Mouse (Mus musculus) heart, embryonic 10.5 days (tissue): Measurements from ENCODE around the gene Alg3. TPM values are rescaled to one million over a fixed set of nuclear protein-coding genes. Genes with fewer than 3 reads are reported as not detected.

ENCODE experiments used
- DNase-seq: peaks from one replicate; pipeline ENCODE4 v3.0.0-alpha.2; 2017; ENCODE audit warnings: low spot score
- H3K27ac ChIP-seq: fragments of 300-500 bp; sonication (generic); 2 replicates; pipeline ENCODE4 v1.5.1; 2016; ENCODE audit warnings: mild to moderate bottlenecking
- H3K27me3 ChIP-seq: fragments of 300-500 bp; sonication (generic); 2 replicates; pipeline ENCODE4 v1.6.1; 2016; ENCODE audit warnings: mild to moderate bottlenecking; ENCODE audit not compliant: poor library complexity, insufficient read depth, severe bottlenecking
- H3K36me3 ChIP-seq: fragments of 300-500 bp; sonication (generic); 2 replicates; pipeline ENCODE4 v1.6.1; 2016; ENCODE audit warnings: mild to moderate bottlenecking, moderate library complexity
- H3K4me1 ChIP-seq: fragments of 300-500 bp; sonication (generic); 2 replicates; pipeline ENCODE4 v1.6.1; 2016; ENCODE audit warnings: mild to moderate bottlenecking
- H3K4me3 ChIP-seq: fragments of 300-500 bp; sonication (generic); 2 replicates; pipeline ENCODE4 v1.5.1; 2016; ENCODE audit warnings: mild to moderate bottlenecking, moderate library complexity
- H3K9me3 ChIP-seq: fragments of 300-500 bp; sonication (generic); 2 replicates; pipeline ENCODE4 v1.6.1; 2016; ENCODE audit warnings: mild to moderate bottlenecking, moderate library complexity
- WGBS: fragments of 180-500 bp; shearing (Covaris S2); methylation state at CpG from one replicate; pipeline ENCODE4 v1.1.7; 2016; 5-methylcytosine and 5-hydroxymethylcytosine counted together
- polyA plus RNA-seq: library from polyadenylated mRNA; unstranded; fragments of >200 nt; fragmentation: Nextera tagmentation; extraction: Ambion mirVana; gene quantifications from 2 replicates; pipeline ENCODE4 v1.2.1, GENCODE M21; 2016

Alg3 gene
- polyA plus RNA-seq, 1 experiment from 2014 or later, result 50.7 TPM

- Histone ChIP-seq H3K27ac (no peak overlapping the region), H3K4me3 (no peak overlapping the region), H3K4me1 (peaks cover 36% of the 10 kb centered on the region), H3K27me3 (peaks cover 51% of the 10 kb centered on the region), H3K9me3 (no peaks in the 10 kb centered on the region), H3K36me3 (0 out of 2 replicates have a peak, but pooled peaks cover 4% of the 10 kb centered on the region)
- no peak for DNase-seq
- 69% methylated on average over 2 of the region's 2 CpGs for WGBS
These were observed 11.7 kb upstream of the Alg3 start for GRCm38 (mm10) chr16:20623211-20623610.

DNA sequence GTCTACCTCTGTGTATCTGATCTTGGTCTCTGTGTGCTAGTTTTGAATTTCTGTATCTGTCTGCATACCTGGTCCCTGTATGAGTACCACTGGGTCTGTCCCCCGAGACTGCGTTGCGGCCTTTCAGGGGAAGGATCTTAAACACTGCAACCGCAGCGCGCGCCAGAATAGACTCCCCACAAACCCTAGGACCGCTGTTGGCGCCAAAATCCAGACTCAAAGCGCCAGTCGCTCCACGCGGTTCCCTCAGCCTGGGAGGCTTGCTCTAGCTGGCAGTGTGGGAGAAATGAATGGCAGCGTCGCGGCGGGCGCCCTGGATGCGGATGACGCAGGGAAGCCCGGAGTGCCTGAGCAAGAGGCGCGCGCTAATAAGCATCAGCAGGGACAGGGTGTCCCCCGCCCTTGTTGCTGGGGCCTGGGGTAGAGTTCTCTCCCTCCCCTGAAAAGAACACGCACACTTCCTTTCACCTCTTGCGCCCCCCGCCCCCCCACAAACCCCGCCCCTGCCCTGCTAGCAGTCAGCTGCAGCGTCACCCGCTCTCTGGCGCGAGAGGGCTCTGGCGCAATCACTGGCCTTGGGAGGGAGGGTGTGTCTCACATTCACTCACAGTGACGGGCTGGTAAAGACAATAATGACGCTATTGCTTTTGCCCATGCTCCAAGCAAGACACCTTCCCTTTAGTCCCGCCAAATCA lies 10.6 kb upstream of the Alg3 start:
- WGBS, result under 1% methylated on average over 37 of the region's 37 CpGs
- H3K27me3 ChIP-seq, result peaks cover 59% of the 10 kb centered on the region
- peak overlapping the region; percentile 84 for H3K27ac ChIP-seq

GRCm38 (mm10) chr16:20621191-20621990 lies 9.9 kb upstream of the Alg3 start, which contains the start of gene Camk2n2:
Camk2n2 (minus strand) TSS chr16:20621287.
- peak within 1 kb of the TSS; percentile 84 for H3K27ac ChIP-seq
- under 1% methylated on average over 92 of the region's 92 CpGs for WGBS
- H3K9me3 ChIP-seq, result no peaks in the 10 kb centered on the region
- H3K4me1 ChIP-seq, result peaks cover 36% of the 10 kb centered on the region
- H3K4me3 ChIP-seq, result peak within 1 kb of the TSS; percentile 77
- H3K27me3 ChIP-seq, result peaks cover 59% of the 10 kb centered on the region
- H3K36me3 ChIP-seq, result 0 out of 2 replicates have a peak, but pooled peaks cover 5% of the 10 kb centered on the region
- no peak for DNase-seq

More for the DNA sequence above, 10.6 kb upstream of the Alg3 start:
- H3K4me3 ChIP-seq, result peak overlapping the region; percentile 77
- H3K4me1 ChIP-seq, result peaks cover 36% of the 10 kb centered on the region
- no peaks in the 10 kb centered on the region for H3K9me3 ChIP-seq
- H3K36me3 ChIP-seq, result 0 out of 2 replicates have a peak, but pooled peaks cover 5% of the 10 kb centered on the region
- peak; percentile 85 for DNase-seq

- under 1% methylated on average over 30 of the region's 32 CpGs for WGBS
- no peak for DNase-seq
- H3K4me3 ChIP-seq, result peak overlapping the region; percentile 77
- peak overlapping the region; percentile 84 for H3K27ac ChIP-seq
- peaks cover 36% of the 10 kb centered on the region for H3K4me1 ChIP-seq
- 0 out of 2 replicates have a peak, but pooled peaks cover 7% of the 10 kb centered on the region for H3K36me3 ChIP-seq
- H3K9me3 ChIP-seq, result no peaks in the 10 kb centered on the region
- peaks cover 59% of the 10 kb centered on the region for H3K27me3 ChIP-seq
These were observed 9.2 kb upstream of the Alg3 start for GRCm38 (mm10) chr16:20620751-20621190.

- H3K27ac ChIP-seq, result no peak overlapping the region
- H3K9me3 ChIP-seq, result no peaks in the 10 kb centered on the region
- no peak for DNase-seq
- 0 out of 2 replicates have a peak, but pooled peaks cover 7% of the 10 kb centered on the region for H3K36me3 ChIP-seq
- peaks cover 36% of the 10 kb centered on the region for H3K4me1 ChIP-seq
- peak overlapping the region; percentile 77 for H3K4me3 ChIP-seq
- WGBS, result under 1% methylated on average over 9 of the region's 9 CpGs
- H3K27me3 ChIP-seq, result peaks cover 59% of the 10 kb centered on the region
These were observed 8.8 kb upstream of the Alg3 start for GRCm38 (mm10) chr16:20620399-20620735.

DNA sequence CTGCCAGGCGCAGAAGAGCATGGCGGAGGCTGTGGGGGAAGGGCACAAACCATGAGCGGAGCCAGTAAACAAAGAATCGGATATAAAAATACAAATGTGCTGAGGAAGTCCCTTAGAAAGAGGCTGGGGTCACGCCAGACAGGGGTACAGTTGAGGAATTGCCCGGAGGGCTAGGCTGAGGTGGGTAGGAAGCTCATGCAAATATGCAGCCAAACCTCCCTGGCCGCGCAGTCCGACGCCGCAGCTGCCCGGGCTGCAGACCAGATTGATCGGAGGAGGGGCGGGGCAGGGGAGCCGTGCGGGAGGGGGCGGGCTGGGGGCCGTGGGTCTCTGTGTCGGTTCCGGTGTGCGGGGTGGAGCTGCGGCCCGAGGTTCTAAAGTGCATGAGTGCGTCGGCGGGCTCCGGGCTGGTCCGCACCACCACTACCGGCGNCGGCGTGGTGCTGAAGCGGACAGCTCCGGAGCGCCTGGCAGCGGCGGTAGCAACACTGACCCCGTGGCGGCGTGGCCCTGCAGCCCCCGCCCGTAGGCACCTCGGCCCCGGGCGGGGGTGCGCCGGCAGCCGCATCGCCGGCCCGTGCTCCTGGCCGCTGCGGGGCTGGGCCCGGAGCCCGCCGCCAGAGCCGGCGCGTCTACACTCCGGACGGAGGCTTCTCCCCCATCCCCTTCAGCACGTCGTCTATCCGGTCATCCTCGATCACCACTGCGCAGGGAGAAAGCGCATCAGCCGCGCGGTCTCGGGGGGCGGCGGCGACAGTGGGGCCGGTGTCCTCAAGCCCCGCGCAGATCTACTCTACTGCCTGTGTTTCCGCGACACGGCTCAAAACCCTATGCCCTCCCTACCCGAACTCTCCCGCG lies 8.2 kb upstream of the Alg3 start:
- 0 out of 2 replicates have a peak, but pooled peaks cover 7% of the 10 kb centered on the region for H3K36me3 ChIP-seq
- peaks cover 36% of the 10 kb centered on the region for H3K4me1 ChIP-seq
- H3K27ac ChIP-seq, result no peak overlapping the region
- H3K4me3 ChIP-seq, result peak overlapping the region; percentile 77
- peaks cover 59% of the 10 kb centered on the region for H3K27me3 ChIP-seq
- H3K9me3 ChIP-seq, result no peaks in the 10 kb centered on the region
- WGBS, result 2% methylated on average over 82 of the region's 83 CpGs
- no peak for DNase-seq

DNA sequence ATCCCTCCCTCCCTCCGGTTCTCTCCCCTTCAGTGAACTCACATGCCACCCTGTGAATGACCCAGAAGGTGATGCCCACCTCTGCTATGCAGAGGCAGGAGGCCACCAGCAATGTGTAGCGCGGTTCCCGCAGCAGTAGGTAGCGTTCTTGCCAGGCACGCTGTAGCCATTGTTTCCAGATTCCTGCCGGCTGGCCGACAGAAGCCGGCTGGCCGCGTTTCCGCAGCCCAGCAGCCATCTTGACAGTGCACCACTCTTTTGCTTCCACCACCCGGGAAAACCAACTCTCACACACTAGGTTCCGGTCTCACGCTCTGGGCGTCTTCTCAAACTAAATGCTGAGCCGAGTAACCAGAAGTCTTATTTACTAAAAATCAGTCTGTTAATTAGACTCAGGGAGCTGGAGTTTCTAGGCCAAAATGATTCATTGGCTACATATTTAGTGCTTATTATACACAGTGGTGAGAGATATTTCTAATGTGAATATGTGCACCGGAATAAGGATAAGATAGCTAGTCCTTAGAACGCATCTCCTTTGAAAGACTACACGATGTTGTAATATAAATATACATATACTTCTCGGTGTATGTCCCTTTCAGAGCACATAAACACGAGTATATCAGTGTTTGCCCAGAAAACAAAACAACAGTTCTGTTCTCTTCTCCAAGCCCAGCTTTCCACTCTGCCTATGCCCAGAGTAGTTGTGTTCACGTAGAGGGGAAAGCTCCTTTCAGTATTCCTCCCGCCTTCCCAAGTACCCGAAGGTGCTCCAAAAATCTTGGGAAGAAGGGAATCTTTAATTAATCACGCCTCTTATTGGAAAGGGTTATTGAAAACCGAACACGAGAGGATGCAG lies 806 bp downstream of the Alg3 start:
- peak overlapping the region; percentile 95 for H3K27ac ChIP-seq
- H3K9me3 ChIP-seq, result no peaks in the 10 kb centered on the region
- H3K36me3 ChIP-seq, result peaks cover 31% of the 10 kb centered on the region
- WGBS, result under 1% methylated on average over 28 of the region's 28 CpGs
- DNase-seq, result peak; percentile 91
- no peaks in the 10 kb centered on the region for H3K27me3 ChIP-seq
- H3K4me1 ChIP-seq, result peaks cover 21% of the 10 kb centered on the region
- H3K4me3 ChIP-seq, result peak overlapping the region; percentile 96

- H3K27ac ChIP-seq, result no peak overlapping the region
- H3K4me1 ChIP-seq, result peaks cover 10% of the 10 kb centered on the region; the same call in 1 of the 2 replicates
- no peak for DNase-seq
- 81% methylated on average over 9 of the region's 9 CpGs for WGBS
- H3K27me3 ChIP-seq, result no peaks in the 10 kb centered on the region
- H3K36me3 ChIP-seq, result peaks cover 49% of the 10 kb centered on the region
- no peaks in the 10 kb centered on the region for H3K9me3 ChIP-seq
- H3K4me3 ChIP-seq, result no peak overlapping the region
These were observed 6.8 kb downstream of the Alg3 start for GRCm38 (mm10) chr16:20604705-20605104.

GRCm38 (mm10) chr16:20600511-20600910 lies 11.0 kb downstream of the Alg3 start:
- 69% methylated on average over 5 of the region's 5 CpGs for WGBS
- no peak for DNase-seq
- Histone ChIP-seq H3K36me3 (peaks cover 16% of the 10 kb centered on the region), H3K4me1 (no peaks in the 10 kb centered on the region), H3K27me3 (peaks cover 6% of the 10 kb centered on the region; the same call in 1 of the 2 replicates), H3K9me3 (no peaks in the 10 kb centered on the region), H3K4me3 (no peak overlapping the region), H3K27ac (no peak overlapping the region)

DNA sequence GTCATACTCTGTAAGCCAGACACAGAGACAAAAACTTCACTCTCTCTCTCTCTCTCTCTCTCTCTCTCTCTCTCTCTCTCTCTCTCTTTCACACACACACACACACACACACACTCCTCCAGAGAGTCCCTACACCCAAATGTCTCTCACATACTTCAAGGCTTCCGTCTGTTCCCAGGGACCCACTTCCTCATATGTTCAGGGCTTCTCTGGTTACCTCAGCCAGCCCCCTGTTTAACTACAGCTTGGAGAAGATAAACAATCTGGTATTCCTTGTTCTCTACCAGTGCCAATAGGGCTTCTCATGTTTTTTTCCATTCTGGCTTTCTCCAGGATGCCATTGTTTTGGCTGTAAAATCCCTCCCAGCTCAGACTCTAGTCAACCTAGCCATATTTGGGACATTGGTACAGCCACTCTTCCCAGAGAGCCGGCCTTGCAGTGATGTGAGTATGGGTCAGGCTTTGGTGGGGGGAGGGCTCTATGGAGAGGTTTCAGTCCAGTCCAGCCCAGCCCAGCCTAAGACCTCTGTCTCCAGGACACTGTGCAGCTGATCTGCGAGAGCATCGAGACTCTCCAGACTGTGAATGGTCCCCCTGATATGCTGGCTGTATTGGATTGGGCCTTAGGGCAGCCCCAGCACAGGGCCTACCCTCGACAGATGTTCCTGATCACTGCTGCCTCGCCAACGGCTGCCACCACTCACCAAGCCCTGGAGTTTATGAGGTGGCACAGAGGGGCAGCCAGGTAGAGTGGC lies 14.7 kb downstream of the Alg3 start:
- peaks cover 36% of the 10 kb centered on the region for H3K27me3 ChIP-seq
- no peaks in the 10 kb centered on the region for H3K36me3 ChIP-seq
- H3K27ac ChIP-seq, result no peak overlapping the region
- WGBS, result 61% methylated on average over 7 of the region's 7 CpGs
- H3K9me3 ChIP-seq, result no peaks in the 10 kb centered on the region
- no peaks in the 10 kb centered on the region for H3K4me1 ChIP-seq
- DNase-seq, result no peak
- no peak overlapping the region for H3K4me3 ChIP-seq

DNA sequence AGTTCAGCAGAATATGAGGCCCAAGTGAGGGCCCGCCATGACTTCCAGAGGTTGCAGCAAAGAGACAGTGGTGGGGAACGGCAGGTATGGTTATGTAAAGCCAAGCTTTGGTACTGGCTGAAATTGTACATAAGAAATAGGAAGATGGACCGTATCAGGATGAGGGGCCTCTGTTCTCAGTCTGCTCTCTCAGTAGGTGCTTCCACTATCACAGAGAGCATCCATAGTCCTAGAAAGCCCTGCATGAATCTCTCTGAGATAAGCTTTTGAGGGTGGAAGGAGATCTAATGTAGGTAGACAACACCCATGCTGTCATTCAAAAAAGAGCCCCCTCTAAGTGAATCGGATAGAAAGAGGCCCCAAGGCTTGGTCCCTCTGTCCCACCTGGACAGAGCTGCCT lies 15.8 kb downstream of the Alg3 start:
- H3K27ac ChIP-seq, result no peak overlapping the region
- H3K9me3 ChIP-seq, result no peaks in the 10 kb centered on the region
- peaks cover 7% of the 10 kb centered on the region for H3K4me1 ChIP-seq
- H3K4me3 ChIP-seq, result no peak overlapping the region
- WGBS, result 80% methylated on average over 4 of the region's 4 CpGs
- DNase-seq, result no peak
- H3K27me3 ChIP-seq, result peaks cover 47% of the 10 kb centered on the region
- H3K36me3 ChIP-seq, result no peaks in the 10 kb centered on the region
